Mouse (Mus musculus) 3T3-L1 (cell line): ENCODE results near the gene Pecam1.
"Not testable (repeated sequence)": the region's sequence is repeated elsewhere in the genome, so short reads cannot be mapped to it uniquely, and the experiment has no call there.

Experiments used
- DNase-seq: peaks from one replicate; pipeline ENCODE4 v3.0.0-alpha.2; 2015; ENCODE audit warnings: low read depth, low spot score

The Pecam1 gene

GRCm38 (mm10) chr11:106633456-106633855 is 117.0 kb downstream of the Pecam1 start:
- no peak for DNase-seq

- peak; percentile 88 for DNase-seq
These were observed 122.7 kb downstream of the Pecam1 start for GRCm38 (mm10) chr11:106627692-106628091.

GRCm38 (mm10) chr11:106625577-106625976 is 124.9 kb downstream of the Pecam1 start:
- DNase-seq, result no peak

GRCm38 (mm10) chr11:106623629-106624028 is 126.8 kb downstream of the Pecam1 start:
- no peak for DNase-seq

- no peak for DNase-seq
These were observed 128.4 kb downstream of the Pecam1 start for GRCm38 (mm10) chr11:106622056-106622455.

GRCm38 (mm10) chr11:106618768-106619167 is 131.7 kb downstream of the Pecam1 start:
- DNase-seq, result not testable (repeated sequence)

- DNase-seq, result peak; percentile 27
These were observed 132.4 kb downstream of the Pecam1 start for GRCm38 (mm10) chr11:106617821-106618580.

- DNase-seq, result no peak
These were observed 134.9 kb downstream of the Pecam1 start for GRCm38 (mm10) chr11:106615561-106615960.

GRCm38 (mm10) chr11:106614339-106614645 is 136.1 kb downstream of the Pecam1 start:
- DNase-seq, result no peak

- DNase-seq, result peak; percentile 32
These were observed 136.6 kb downstream of the Pecam1 start for GRCm38 (mm10) chr11:106613638-106614338.

GRCm38 (mm10) chr11:106612961-106613637 is 137.3 kb downstream of the Pecam1 start, which contains the start of gene Tex2:
Tex2 (minus strand) TSS chr11:106613423.
- DNase-seq, result peak; percentile 94

GRCm38 (mm10) chr11:106612209-106612960 is 138.0 kb downstream of the Pecam1 start:
- DNase-seq, result peak; percentile 44

GRCm38 (mm10) chr11:106609731-106610130 is 140.7 kb downstream of the Pecam1 start:
- DNase-seq, result no peak

GRCm38 (mm10) chr11:106607316-106607715 is 143.1 kb downstream of the Pecam1 start:
- no peak for DNase-seq

GRCm38 (mm10) chr11:106606042-106606441 is 144.4 kb downstream of the Pecam1 start:
- no peak for DNase-seq
